Mouse (Mus musculus) lung, postnatal 0 days (tissue): ENCODE results near the gene Plxnc1. TPM values are rescaled to one million over a fixed set of nuclear protein-coding genes. Genes with fewer than 3 reads are reported as not detected.
A peak's percentile ranks its signal among the peaks of the same experiment; 100 is the strongest.

ENCODE experiments used
- ATAC-seq: fragments of 200-750 bp; cut with Nextera tagmentation; 2 replicates; pipeline ENCODE4 v1.8.0; 2017; ENCODE audit warnings: moderate library complexity
- DNase-seq: peaks from one replicate; pipeline ENCODE4 v3.0.0-alpha.2; 2016; ENCODE audit warnings: low spot score
- H3K27ac ChIP-seq: fragments of 300-500 bp; sonication (generic); 2 replicates; pipeline ENCODE4 v1.5.1; 2014; ENCODE audit warnings: antibody characterized with exemption, mild to moderate bottlenecking, low read length, mixed read lengths
- H3K27me3 ChIP-seq: fragments of 300-500 bp; sonication (generic); replicated peaks from 2 replicates; pipeline ENCODE4 v1.6.1; 2014; ENCODE audit warnings: low read length, mixed read lengths; ENCODE audit not compliant: insufficient read depth
- H3K36me3 ChIP-seq: fragments of 300-500 bp; sonication (generic); 2 replicates; pipeline ENCODE4 v1.6.1; 2014; ENCODE audit warnings: low read length, mixed read lengths; ENCODE audit not compliant: insufficient read depth
- H3K4me1 ChIP-seq: fragments of 300-500 bp; sonication (generic); 2 replicates; pipeline ENCODE4 v1.6.1; 2014; ENCODE audit warnings: antibody characterized with exemption, low read depth, low read length, mixed read lengths; ENCODE audit not compliant: insufficient read depth
- H3K4me2 ChIP-seq: fragments of 300-500 bp; sonication (generic); replicated peaks from 2 replicates; pipeline ENCODE4 v1.6.1; 2014; ENCODE audit warnings: low read depth, mild to moderate bottlenecking, low read length, moderate library complexity, mixed read lengths
- H3K4me3 ChIP-seq: fragments of 300-500 bp; sonication (generic); 2 replicates; pipeline ENCODE4 v1.5.1; 2014; ENCODE audit warnings: low read depth, low read length
- H3K9ac ChIP-seq: fragments of 300-500 bp; sonication (generic); replicated peaks from 2 replicates; pipeline ENCODE4 v1.6.1; 2014; ENCODE audit warnings: low read depth, mild to moderate bottlenecking
- H3K9me3 ChIP-seq: fragments of 300-500 bp; sonication (generic); 2 replicates; pipeline ENCODE4 v1.6.1; 2016; ENCODE audit warnings: low read length, mixed read lengths
- CTCF ChIP-seq: IDR thresholded peaks from 2 replicates; pipeline ENCODE4 v1.5.1; 2016; ENCODE audit warnings: antibody characterized with exemption, mild to moderate bottlenecking
- EP300 ChIP-seq: IDR thresholded peaks from 2 replicates; pipeline ENCODE4 v1.6.1; 2016; ENCODE audit warnings: antibody characterized with exemption, mild to moderate bottlenecking, control low read depth
- WGBS: fragments of 180-500 bp; shearing (Covaris S2); extraction: QIAGEN DNeasy Blood & Tissue Kit; methylation state at CpG from one replicate; pipeline ENCODE4 v1.1.7; 2014; 5-methylcytosine and 5-hydroxymethylcytosine counted together
- polyA plus RNA-seq: library from polyadenylated mRNA; unstranded; fragments of >200 nt; fragmentation: Nextera tagmentation; extraction: Ambion mirVana; gene quantifications from 2 replicates; pipeline ENCODE4 v1.2.1, GENCODE M21; 2015

The Plxnc1 gene
- polyA plus RNA-seq = 3.2 and 4.2 TPM in 2 replicates

- H3K27me3 ChIP-seq = peaks cover 6% of the 10 kb centered on the region; the same call in 1 of the 2 replicates
- peak; percentile 65 for DNase-seq
- peak within 1 kb of the TSS; percentile 48 for H3K9ac ChIP-seq
- TF ChIP-seq EP300 (no peak), CTCF (no peak)
- H3K4me2 ChIP-seq = peak within 1 kb of the TSS; percentile 99
- H3K4me3 ChIP-seq = peak within 1 kb of the TSS; percentile 74
- ATAC-seq = peak; percentile 54
- 1% methylated on average over 22 of the region's 57 CpGs for WGBS
- H3K27ac ChIP-seq = 0 out of 2 replicates have a peak within 1 kb of the TSS, but pooled peaks have one; percentile 43
- no peaks in the 10 kb centered on the region for H3K36me3 ChIP-seq
- H3K4me1 ChIP-seq = 0 out of 2 replicates have a peak, but pooled peaks cover 3% of the 10 kb centered on the region
- H3K9me3 ChIP-seq = no peaks in the 10 kb centered on the region
These were observed at the start of gene Plxnc1 for GRCm38 (mm10) chr10:94944691-94945205. TSS of gene Plxnc1 (minus strand) at chr10:94944835.

GRCm38 (mm10) chr10:94992127-94992526, 47.5 kb upstream of the Plxnc1 start:
- no peak overlapping the region for H3K4me3 ChIP-seq
- DNase-seq (peak; percentile 95), ATAC-seq (peak; percentile 34)
- no peaks in the 10 kb centered on the region for H3K27me3 ChIP-seq
- TF ChIP-seq EP300 = peak; percentile 66; the same call in 1 of the 2 replicates
- TF ChIP-seq CTCF = peak; percentile 90
- H3K9ac ChIP-seq = no peak overlapping the region; the same call in 1 of the 2 replicates
- no peaks in the 10 kb centered on the region for H3K36me3 ChIP-seq
- peak overlapping the region; percentile 47 for H3K4me2 ChIP-seq
- 2% methylated on average over 9 of the region's 9 CpGs for WGBS
- H3K4me1 ChIP-seq = peaks cover 11% of the 10 kb centered on the region; the same call in 1 of the 2 replicates
- H3K9me3 ChIP-seq = no peaks in the 10 kb centered on the region
- H3K27ac ChIP-seq = peak overlapping the region; percentile 96

- H3K4me1 ChIP-seq = peaks cover 11% of the 10 kb centered on the region; the same call in 1 of the 2 replicates
- ATAC-seq (peak; percentile 25), DNase-seq (peak; percentile 89)
- H3K9me3 ChIP-seq = no peaks in the 10 kb centered on the region
- TF ChIP-seq CTCF (peak; percentile 78), EP300 (no peak)
- H3K4me2 ChIP-seq = peak overlapping the region; percentile 47
- no peaks in the 10 kb centered on the region for H3K27me3 ChIP-seq
- H3K4me3 ChIP-seq = 0 out of 2 replicates have a peak overlapping the region, but pooled peaks have one; percentile 15
- 6% methylated on average over 17 of the region's 17 CpGs for WGBS
- H3K36me3 ChIP-seq = no peaks in the 10 kb centered on the region
- no peak overlapping the region; the same call in 1 of the 2 replicates for H3K9ac ChIP-seq
- peak overlapping the region; percentile 96 for H3K27ac ChIP-seq
These were observed 47.0 kb upstream of the Plxnc1 start for GRCm38 (mm10) chr10:94991564-94992097.

- peak; percentile 99 for DNase-seq
- Histone ChIP-seq H3K27ac (peak overlapping the region; percentile 96), H3K9ac (no peak overlapping the region), H3K36me3 (no peaks in the 10 kb centered on the region), H3K4me3 (0 out of 2 replicates have a peak overlapping the region, but pooled peaks have one; percentile 15), H3K9me3 (no peaks in the 10 kb centered on the region), H3K4me2 (peak overlapping the region; percentile 47), H3K4me1 (peaks cover 11% of the 10 kb centered on the region; the same call in 1 of the 2 replicates), H3K27me3 (no peaks in the 10 kb centered on the region)
- peak; percentile 89 for ATAC-seq
- WGBS = 13% methylated on average over 17 of the region's 17 CpGs
- TF ChIP-seq CTCF = no peak
- TF ChIP-seq EP300 = peak; percentile 99
These were observed 46.3 kb upstream of the Plxnc1 start for GRCm38 (mm10) chr10:94990768-94991563.

GRCm38 (mm10) chr10:94989321-94989720, 44.7 kb upstream of the Plxnc1 start:
- no peak for TF ChIP-seq EP300
- TF ChIP-seq CTCF = no peak
- ATAC-seq = no peak
- DNase-seq = no peak

GRCm38 (mm10) chr10:94985103-94985502, 40.5 kb upstream of the Plxnc1 start:
- Histone ChIP-seq H3K9me3 (no peaks in the 10 kb centered on the region), H3K4me2 (no peak overlapping the region), H3K27ac (no peak overlapping the region), H3K4me3 (no peak overlapping the region), H3K4me1 (peaks cover 2% of the 10 kb centered on the region; the same call in 1 of the 2 replicates), H3K9ac (no peak overlapping the region), H3K27me3 (no peaks in the 10 kb centered on the region), H3K36me3 (no peaks in the 10 kb centered on the region)
- TF ChIP-seq CTCF = no peak
- no peak for TF ChIP-seq EP300
- 48% methylated on average over 1 of the region's 1 CpGs for WGBS
- DNase-seq (no peak), ATAC-seq (no peak)

More at GRCm38 (mm10) chr10:94989321-94989720, 44.7 kb upstream of the Plxnc1 start:
- no peak overlapping the region for H3K4me3 ChIP-seq
- H3K9ac ChIP-seq = no peak overlapping the region
- WGBS = 70% methylated on average over 5 of the region's 5 CpGs
- H3K27me3 ChIP-seq = no peaks in the 10 kb centered on the region
- no peaks in the 10 kb centered on the region for H3K9me3 ChIP-seq
- H3K36me3 ChIP-seq = no peaks in the 10 kb centered on the region
- H3K4me2 ChIP-seq = no peak overlapping the region
- H3K27ac ChIP-seq = peak overlapping the region; percentile 2; the same call in 1 of the 2 replicates
- peaks cover 11% of the 10 kb centered on the region; the same call in 1 of the 2 replicates for H3K4me1 ChIP-seq
